Mouse (Mus musculus) lung, embryonic 16.5 days (tissue): Measurements from ENCODE around the gene Olfr221. TPM values are rescaled to one million over a fixed set of nuclear protein-coding genes. Genes with fewer than 3 reads are reported as not detected.
A peak's percentile ranks its signal among the peaks of the same experiment; 100 is the strongest.

Experiments used
- ATAC-seq: fragments of 200-750 bp; cut with Nextera tagmentation; 2 replicates; pipeline ENCODE4 v1.8.0; 2017; ENCODE audit warnings: low read depth, mild to moderate bottlenecking, moderate library complexity
- H3K27ac ChIP-seq: fragments of 300-500 bp; sonication (generic); 2 replicates; pipeline ENCODE4 v1.5.1; 2014; ENCODE audit warnings: mild to moderate bottlenecking, control low read depth, low read length
- H3K27me3 ChIP-seq: fragments of 300-500 bp; sonication (generic); 2 replicates; pipeline ENCODE4 v1.6.1; 2014; ENCODE audit warnings: low read depth, low read length, mixed read lengths; ENCODE audit not compliant: control insufficient read depth, insufficient read depth
- H3K36me3 ChIP-seq: fragments of 300-500 bp; sonication (generic); 2 replicates; pipeline ENCODE4 v1.6.1; 2014; ENCODE audit warnings: low read length; ENCODE audit not compliant: control insufficient read depth, insufficient read depth
- H3K4me1 ChIP-seq: fragments of 300-500 bp; sonication (generic); replicated peaks from 2 replicates; pipeline ENCODE4 v1.6.1; 2014; ENCODE audit warnings: low read length, mixed read lengths; ENCODE audit not compliant: control insufficient read depth, insufficient read depth
- H3K4me2 ChIP-seq: fragments of 300-500 bp; sonication (generic); 2 replicates; pipeline ENCODE4 v1.6.1; 2014; ENCODE audit warnings: low read depth, low read length, control low read depth
- H3K4me3 ChIP-seq: fragments of 300-500 bp; sonication (generic); 2 replicates; pipeline ENCODE4 v1.5.1; 2014; ENCODE audit warnings: mild to moderate bottlenecking, low read length, control low read depth
- H3K9ac ChIP-seq: fragments of 300-500 bp; sonication (generic); 2 replicates; pipeline ENCODE4 v1.6.1; 2014; ENCODE audit warnings: low read length, control low read depth
- H3K9me3 ChIP-seq: fragments of 300-500 bp; sonication (generic); 2 replicates; pipeline ENCODE4 v1.6.1; 2016; ENCODE audit warnings: low read length; ENCODE audit not compliant: control insufficient read depth
- WGBS: fragments of 180-500 bp; shearing (Covaris S2); extraction: QIAGEN DNeasy Blood & Tissue Kit; methylation state at CpG from one replicate; pipeline ENCODE4 v1.1.7; 2014; 5-methylcytosine and 5-hydroxymethylcytosine counted together
- polyA plus RNA-seq: library from polyadenylated mRNA; unstranded; fragments of >200 nt; fragmentation: Nextera tagmentation; extraction: Ambion mirVana; gene quantifications from 2 replicates; pipeline ENCODE4 v1.2.1, GENCODE M21; 2015

Gene Olfr221
- polyA plus RNA-seq, 1 experiment from 2014 or later: not detected

- Histone ChIP-seq H3K4me1 (peaks cover 36% of the 10 kb centered on the region), H3K4me3 (peak overlapping the region; percentile 69), H3K36me3 (no peaks in the 10 kb centered on the region), H3K27me3 (no peaks in the 10 kb centered on the region), H3K27ac (peak overlapping the region; percentile 92), H3K4me2 (peak overlapping the region; percentile 65), H3K9ac (peak overlapping the region; percentile 83), H3K9me3 (no peaks in the 10 kb centered on the region)
- WGBS: under 1% methylated on average over 16 of the region's 28 CpGs
- ATAC-seq: peak; percentile 61
These were observed 27.4 kb downstream of the Olfr221 start for GRCm38 (mm10) chr14:52014761-52015311.

DNA sequence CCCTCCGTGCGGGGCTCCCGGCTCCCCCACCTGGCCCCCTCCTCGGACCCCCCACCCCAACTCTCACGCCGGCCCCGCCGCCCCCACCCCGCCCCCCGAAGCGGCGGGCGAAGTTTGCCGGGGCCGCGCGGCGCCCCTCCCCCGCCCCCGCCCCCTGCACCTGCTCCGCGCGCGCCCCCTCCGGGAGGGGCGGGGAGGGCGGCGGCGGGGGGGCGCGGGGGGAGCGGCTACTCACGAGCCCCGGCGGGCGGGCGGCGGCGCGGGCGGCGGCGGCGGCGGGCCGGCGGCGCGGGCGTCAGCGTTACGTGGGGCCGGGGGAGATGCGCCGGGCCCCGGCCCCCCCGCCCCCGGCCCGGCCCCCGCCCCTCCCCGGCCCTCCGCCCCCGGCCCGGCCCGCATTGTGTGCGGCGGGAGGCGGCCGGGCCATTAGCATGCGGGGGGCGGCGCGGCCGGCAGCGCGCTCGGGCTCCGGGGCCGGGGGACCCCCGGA, 27.9 kb downstream of the Olfr221 start:
- Histone ChIP-seq H3K9me3 (no peaks in the 10 kb centered on the region), H3K9ac (peak overlapping the region; percentile 83), H3K27ac (peak overlapping the region; percentile 92), H3K27me3 (no peaks in the 10 kb centered on the region), H3K4me3 (peak overlapping the region; percentile 69), H3K4me1 (peaks cover 36% of the 10 kb centered on the region), H3K36me3 (no peaks in the 10 kb centered on the region), H3K4me2 (peak overlapping the region; percentile 65)
- ATAC-seq: peak; percentile 49
- WGBS: 0% methylated on average over 13 of the region's 80 CpGs

DNA sequence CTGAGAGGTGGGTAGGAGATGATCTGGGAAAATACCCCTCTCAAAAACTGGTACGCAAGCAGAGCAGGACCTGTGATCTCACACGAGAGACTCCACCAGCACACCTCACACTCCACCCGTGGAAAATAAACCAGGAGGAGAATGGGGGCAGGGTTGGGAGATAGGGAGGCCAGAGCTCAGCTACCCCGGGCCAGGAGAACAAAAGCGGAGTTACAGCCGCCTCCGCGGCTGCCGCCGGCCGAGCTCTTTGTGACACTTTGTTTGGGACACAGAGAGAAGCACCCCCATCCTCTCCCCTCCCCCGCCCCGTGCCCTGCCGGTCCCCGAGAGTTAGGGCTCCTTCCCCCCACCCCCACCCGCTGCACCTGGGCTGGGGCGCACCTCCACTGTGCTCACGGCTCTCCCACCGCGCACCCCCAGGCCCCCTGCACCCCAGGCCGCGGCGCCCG, 28.5 kb downstream of the Olfr221 start:
- ATAC-seq: peak; percentile 24
- H3K4me1 ChIP-seq: peaks cover 36% of the 10 kb centered on the region

GRCm38 (mm10) chr14:52013021-52013610, 29.1 kb downstream of the Olfr221 start:
- H3K36me3 ChIP-seq: peaks cover 7% of the 10 kb centered on the region
- no peaks in the 10 kb centered on the region for H3K9me3 ChIP-seq
- H3K4me1 ChIP-seq: peaks cover 33% of the 10 kb centered on the region
- no peak for ATAC-seq
- H3K4me2 ChIP-seq: peak overlapping the region; percentile 65
- H3K4me3 ChIP-seq: peak overlapping the region; percentile 69
- WGBS: 51% methylated on average over 8 of the region's 8 CpGs
- no peaks in the 10 kb centered on the region for H3K27me3 ChIP-seq
- H3K9ac ChIP-seq: peak overlapping the region; percentile 83
- H3K27ac ChIP-seq: peak overlapping the region; percentile 92

More for the DNA sequence above, 28.5 kb downstream of the Olfr221 start:
- H3K36me3 ChIP-seq: 0 out of 2 replicates have a peak, but pooled peaks cover 2% of the 10 kb centered on the region
- H3K4me3 ChIP-seq: peak overlapping the region; percentile 69
- H3K27me3 ChIP-seq: no peaks in the 10 kb centered on the region
- H3K9ac ChIP-seq: peak overlapping the region; percentile 83
- peak overlapping the region; percentile 65 for H3K4me2 ChIP-seq
- no peaks in the 10 kb centered on the region for H3K9me3 ChIP-seq
- 1% methylated on average over 17 of the region's 24 CpGs for WGBS
- peak overlapping the region; percentile 92 for H3K27ac ChIP-seq

DNA sequence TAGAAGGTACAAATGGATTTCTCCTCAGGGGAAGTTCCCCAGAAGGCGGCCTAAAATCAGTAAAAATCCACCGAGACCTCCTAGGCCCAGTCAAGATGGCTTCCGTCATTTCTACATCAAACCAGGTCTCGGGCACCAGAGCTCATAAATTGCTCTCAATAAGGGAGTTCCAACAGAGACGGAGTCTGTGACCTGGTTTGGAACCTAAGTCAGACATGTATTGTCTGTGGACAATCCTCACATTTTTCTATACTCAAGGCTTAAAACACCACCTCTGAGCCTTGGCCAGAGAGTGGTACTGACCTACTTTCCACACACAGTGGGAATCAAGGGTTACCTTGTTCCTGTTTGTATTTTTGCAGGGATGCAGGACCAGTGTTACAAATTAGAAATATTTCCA, 29.7 kb downstream of the Olfr221 start:
- Histone ChIP-seq H3K9me3 (no peaks in the 10 kb centered on the region), H3K4me2 (no peak overlapping the region), H3K4me3 (no peak overlapping the region), H3K4me1 (peaks cover 33% of the 10 kb centered on the region), H3K9ac (no peak overlapping the region; the same call in 1 of the 2 replicates), H3K27me3 (no peaks in the 10 kb centered on the region), H3K36me3 (peaks cover 8% of the 10 kb centered on the region), H3K27ac (peak overlapping the region; percentile 33; the same call in 1 of the 2 replicates)
- WGBS: 82% methylated on average over 5 of the region's 5 CpGs
- ATAC-seq: no peak

- Histone ChIP-seq H3K4me3 (no peak overlapping the region), H3K36me3 (peaks cover 12% of the 10 kb centered on the region), H3K27me3 (no peaks in the 10 kb centered on the region), H3K27ac (no peak overlapping the region), H3K4me1 (peaks cover 33% of the 10 kb centered on the region), H3K9ac (no peak overlapping the region), H3K9me3 (no peaks in the 10 kb centered on the region), H3K4me2 (no peak overlapping the region)
- WGBS: 74% methylated on average over 4 of the region's 4 CpGs
- ATAC-seq: no peak
These were observed 30.2 kb downstream of the Olfr221 start for GRCm38 (mm10) chr14:52012085-52012484.

DNA sequence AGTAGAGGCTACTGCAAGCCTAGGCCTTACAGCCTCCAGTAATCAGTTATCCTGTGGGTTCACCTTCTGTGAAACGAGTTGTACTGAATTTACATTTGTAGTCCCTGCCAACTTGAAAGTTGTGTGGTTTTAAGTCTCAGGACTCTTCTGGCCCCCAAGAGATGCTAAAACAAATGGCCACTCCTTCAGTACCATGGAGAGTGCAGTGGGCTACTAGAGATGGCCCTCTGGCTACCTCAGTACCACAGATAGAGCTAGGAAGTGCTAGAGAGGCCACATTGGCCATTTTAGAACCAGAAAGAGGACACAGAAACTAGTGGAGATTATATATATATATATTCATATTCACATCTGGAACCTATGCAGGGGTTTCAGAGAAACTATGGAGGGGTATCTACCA, 30.6 kb downstream of the Olfr221 start:
- 64% methylated on average over 1 of the region's 1 CpGs for WGBS
- peaks cover 33% of the 10 kb centered on the region for H3K4me1 ChIP-seq

DNA sequence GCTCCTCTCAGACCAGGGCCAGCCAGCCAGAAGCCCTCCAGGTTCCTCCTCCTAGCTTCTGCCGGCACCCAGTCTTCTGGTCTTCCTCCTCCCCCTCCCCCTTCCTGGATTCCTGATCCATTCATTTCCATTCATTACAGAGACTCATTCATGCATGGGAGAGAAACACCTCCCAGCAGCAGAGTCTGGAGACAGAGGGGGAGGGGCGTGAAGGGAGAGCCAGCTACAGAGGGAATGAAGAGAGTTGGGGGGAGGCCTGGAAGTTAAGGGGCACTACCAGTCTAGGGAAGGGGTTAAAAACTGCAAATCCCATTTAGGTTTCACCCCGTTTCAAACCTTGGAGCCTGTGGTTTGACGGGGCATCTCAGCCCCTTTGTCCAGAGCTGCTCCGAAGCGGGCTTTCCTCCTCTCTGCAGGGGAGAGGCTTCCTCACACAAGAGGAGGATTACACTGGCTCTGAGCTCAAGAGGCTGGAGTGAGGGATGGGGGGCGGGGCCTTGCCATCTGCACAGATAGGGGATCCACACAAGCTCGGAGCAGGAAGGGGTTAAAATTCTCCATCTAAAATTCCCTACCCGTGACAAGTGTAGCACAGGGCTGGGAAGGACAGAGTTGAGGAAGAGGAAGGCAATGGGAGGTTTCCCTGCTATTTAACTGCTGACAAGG, 31.7 kb downstream of the Olfr221 start:
- H3K27ac ChIP-seq: no peak overlapping the region

More for the DNA sequence above, 30.6 kb downstream of the Olfr221 start:
- no peak overlapping the region for H3K9ac ChIP-seq
- H3K36me3 ChIP-seq: peaks cover 16% of the 10 kb centered on the region
- no peak overlapping the region for H3K4me3 ChIP-seq
- H3K27ac ChIP-seq: no peak overlapping the region
- H3K9me3 ChIP-seq: no peaks in the 10 kb centered on the region
- H3K4me2 ChIP-seq: no peak overlapping the region
- H3K27me3 ChIP-seq: no peaks in the 10 kb centered on the region
- ATAC-seq: no peak

DNA sequence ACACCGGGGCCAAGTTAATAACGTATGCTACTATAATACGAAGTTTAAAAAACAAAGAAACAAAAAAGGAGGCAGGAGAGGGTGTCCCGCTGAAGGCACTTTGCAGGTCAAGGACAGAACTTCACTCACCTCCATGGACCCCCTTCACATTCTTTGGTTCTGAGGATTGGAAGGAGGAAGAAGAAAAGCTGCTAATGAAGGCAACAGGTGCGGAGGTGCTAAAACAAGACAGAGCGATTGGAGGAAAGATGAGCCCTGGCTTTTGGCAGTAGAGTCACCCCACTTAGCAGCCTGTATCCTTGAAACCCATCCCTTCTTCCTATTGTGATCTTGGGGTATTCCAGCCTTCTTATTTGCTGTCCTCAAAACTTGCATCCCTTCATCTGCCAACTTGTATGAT, 32.4 kb downstream of the Olfr221 start:
- no peak for ATAC-seq
- Histone ChIP-seq H3K9me3 (no peaks in the 10 kb centered on the region), H3K4me2 (no peak overlapping the region), H3K4me3 (no peak overlapping the region), H3K4me1 (peaks cover 19% of the 10 kb centered on the region), H3K36me3 (peaks cover 29% of the 10 kb centered on the region), H3K9ac (no peak overlapping the region), H3K27me3 (no peaks in the 10 kb centered on the region), H3K27ac (no peak overlapping the region)
- 77% methylated on average over 6 of the region's 6 CpGs for WGBS

More for the DNA sequence above, 31.7 kb downstream of the Olfr221 start:
- no peak overlapping the region for H3K4me3 ChIP-seq
- H3K9me3 ChIP-seq: no peaks in the 10 kb centered on the region
- no peaks in the 10 kb centered on the region for H3K27me3 ChIP-seq
- WGBS: 4% methylated on average over 9 of the region's 9 CpGs
- ATAC-seq: no peak
- H3K36me3 ChIP-seq: peaks cover 24% of the 10 kb centered on the region
- H3K4me2 ChIP-seq: peak overlapping the region; percentile 6; the same call in 1 of the 2 replicates
- H3K4me1 ChIP-seq: peaks cover 23% of the 10 kb centered on the region
- H3K9ac ChIP-seq: peak overlapping the region; percentile 28; the same call in 1 of the 2 replicates
